Mouse (Mus musculus): ENCODE data around the gene Tnfrsf4. TPM values are rescaled to one million over a fixed set of nuclear protein-coding genes. Genes with fewer than 3 reads are reported as not detected.

Gene Tnfrsf4
- polyA plus RNA-seq (2017; shearing (Covaris generic)): 100 to 1,000 TPM; 682 to 810 (median 720) TPM

- peak; percentile 83 for ATAC-seq
Observed at GRCm38 (mm10) chr4:156013637-156014036, at the start of gene Tnfrsf4. Gene Tnfrsf4, plus strand, starts transcription at chr4:156013843.

GRCm38 (mm10) chr4:155964396-155964795, 49.2 kb upstream of the Tnfrsf4 start:
- ATAC-seq: no peak

- no peak for ATAC-seq
Observed at GRCm38 (mm10) chr4:155969043-155969653, 44.5 kb upstream of the Tnfrsf4 start.

- no peak for ATAC-seq
Observed at GRCm38 (mm10) chr4:155970286-155970685, 43.4 kb upstream of the Tnfrsf4 start.

- ATAC-seq: no peak
Observed at GRCm38 (mm10) chr4:155972651-155973050, 41.0 kb upstream of the Tnfrsf4 start.

- no peak for ATAC-seq
Observed at GRCm38 (mm10) chr4:155973239-155973638, 40.4 kb upstream of the Tnfrsf4 start.

- ATAC-seq: no peak
Observed at GRCm38 (mm10) chr4:155981436-155982082, 32.1 kb upstream of the Tnfrsf4 start.

GRCm38 (mm10) chr4:155983788-155984187, 29.9 kb upstream of the Tnfrsf4 start:
- ATAC-seq: no peak

- ATAC-seq: no peak
Observed at GRCm38 (mm10) chr4:155991211-155991907, 22.3 kb upstream of the Tnfrsf4 start.

GRCm38 (mm10) chr4:155991908-155992230, 21.8 kb upstream of the Tnfrsf4 start:
- no peak for ATAC-seq

- peak; percentile 79 for ATAC-seq
Observed at GRCm38 (mm10) chr4:155992241-155992905, 21.3 kb upstream of the Tnfrsf4 start, which contains the start of the genes B3galt6 and Sdf4. Gene B3galt6, minus strand, starts transcription at chr4:155992649. Gene Sdf4, plus strand, starts transcription at chr4:155992872.

- ATAC-seq: peak; percentile 86
Observed at GRCm38 (mm10) chr4:155992906-155993547, 20.6 kb upstream of the Tnfrsf4 start.

- no peak for ATAC-seq
Observed at GRCm38 (mm10) chr4:155993606-155994005, 20.0 kb upstream of the Tnfrsf4 start.

GRCm38 (mm10) chr4:156004109-156004508, 9.5 kb upstream of the Tnfrsf4 start:
- peak; percentile 89 for ATAC-seq

GRCm38 (mm10) chr4:156008369-156008768, 5.3 kb upstream of the Tnfrsf4 start:
- ATAC-seq: peak; percentile 41

- no peak for ATAC-seq
Observed at GRCm38 (mm10) chr4:156014436-156014835, 793 bp downstream of the Tnfrsf4 start.

GRCm38 (mm10) chr4:156019771-156020170, 6.1 kb downstream of the Tnfrsf4 start:
- no peak for ATAC-seq

- ATAC-seq: peak; percentile 46
Observed at GRCm38 (mm10) chr4:156021381-156021780, 7.7 kb downstream of the Tnfrsf4 start.

- ATAC-seq: peak; percentile 83
Observed at GRCm38 (mm10) chr4:156021942-156022419, 8.3 kb downstream of the Tnfrsf4 start.

GRCm38 (mm10) chr4:156023520-156023919, 9.9 kb downstream of the Tnfrsf4 start:
- ATAC-seq: no peak

GRCm38 (mm10) chr4:156024184-156024583, 10.5 kb downstream of the Tnfrsf4 start:
- no peak for ATAC-seq

- ATAC-seq: no peak
Observed at GRCm38 (mm10) chr4:156026013-156026412, 12.4 kb downstream of the Tnfrsf4 start, which contains the start of gene Tnfrsf18. Gene Tnfrsf18, plus strand, starts transcription at chr4:156026164.
